Mouse (Mus musculus) G1E (cell line): ENCODE results near the gene Nebl. TPM values are rescaled to one million over a fixed set of nuclear protein-coding genes. Genes with fewer than 3 reads are reported as not detected.

Source experiments
- ATAC-seq: 2 replicates; pipeline ENCODE4 v1.8.0; 2016; ENCODE audit warnings: mild to moderate bottlenecking; ENCODE audit not compliant: insufficient number of reproducible peaks, poor library complexity, low FRiP score, severe bottlenecking; ENCODE audit errors: extremely low read depth
- DNase-seq: peaks from one replicate; pipeline ENCODE4 v3.0.0; 2012; ENCODE audit warnings: low spot score
- H3K27me3 ChIP-seq: 2 replicates; pipeline ENCODE4 v1.6.1; 2012; ENCODE audit warnings: mild to moderate bottlenecking, low read length, inconsistent platforms; ENCODE audit not compliant: insufficient read depth
- H3K36me3 ChIP-seq: replicated peaks from 2 replicates; pipeline ENCODE3; 2012; ENCODE audit warnings: mild to moderate bottlenecking, inconsistent platforms
- H3K4me1 ChIP-seq: 2 replicates; pipeline ENCODE4 v1.6.1; 2012; ENCODE audit warnings: low read depth, low read length, inconsistent platforms, mixed read lengths; ENCODE audit not compliant: insufficient read depth
- H3K4me3 ChIP-seq: 2 replicates; pipeline ENCODE4 v1.5.1; 2012; ENCODE audit warnings: low read depth, mild to moderate bottlenecking, inconsistent platforms, low read length, moderate library complexity, mixed read lengths
- H3K9me3 ChIP-seq: replicated peaks from 2 replicates; pipeline ENCODE4 v1.6.1; 2012; ENCODE audit warnings: inconsistent platforms
- CTCF ChIP-seq: IDR thresholded peaks from 2 replicates; pipeline ENCODE4 v1.5.1; 2012; ENCODE audit warnings: low read depth, low read length, inconsistent platforms, mixed read lengths
- GATA1 ChIP-seq: IDR thresholded peaks from 2 replicates; pipeline ENCODE4 v1.6.1; 2012; ENCODE audit warnings: borderline replicate concordance, low read length, inconsistent platforms, mixed read lengths
- GATA2 ChIP-seq: IDR thresholded peaks from 2 replicates; pipeline ENCODE4 v1.6.1; 2012; ENCODE audit warnings: low read depth, low read length, inconsistent platforms, borderline replicate concordance
- POLR2AphosphoS5 ChIP-seq: IDR thresholded peaks from 2 replicates; pipeline ENCODE4 v1.6.1; 2012; ENCODE audit warnings: low read depth, low read length, inconsistent platforms; ENCODE audit not compliant: insufficient replicate concordance
- TAL1 ChIP-seq: conservative IDR thresholded peaks from 2 replicates; pipeline ENCODE4 v1.6.1; 2012; ENCODE audit warnings: low read depth, low read length, inconsistent platforms, mixed read lengths
- polyA plus RNA-seq: library from polyadenylated mRNA; stranded (reverse); fragments of >175 nt; gene quantifications from 2 replicates; pipeline ENCODE4 v1.2.3, GENCODE M21; 2012
- total RNA-seq, 2 experiments: library from RNA; stranded (forward) in 1 of 2; stranded (reverse) in 1 of 2; fragments of 200-1000 nt in 1 of 2; fragments of >200 nt in 1 of 2; fragmentation: Nextera tagmentation in 1 of 2; gene quantifications; 2 replicates each; pipeline ENCODE4 v1.2.3; 2014 to 2017

The Nebl gene
- total and polyA plus RNA-seq, 3 experiments = 0.79 to 21.8 (median 6.8) TPM

GRCm38 (mm10) chr2:17671566-17671965 is 59.7 kb downstream of the Nebl start:
- Histone ChIP-seq H3K9me3 (no peaks in the 10 kb centered on the region), H3K4me1 (no peaks in the 10 kb centered on the region), H3K36me3 (no peaks in the 10 kb centered on the region), H3K27me3 (no peaks in the 10 kb centered on the region), H3K4me3 (no peak overlapping the region)
- no peak for DNase-seq
- ATAC-seq = no peak
- TF ChIP-seq GATA2 = no peak
- TF ChIP-seq POLR2AphosphoS5 = no peak
- no peak for TF ChIP-seq CTCF
- no peak for TF ChIP-seq GATA1
- no peak for TF ChIP-seq TAL1

- H3K4me1 ChIP-seq = no peaks in the 10 kb centered on the region
- H3K4me3 ChIP-seq = no peak overlapping the region
- no peaks in the 10 kb centered on the region for H3K36me3 ChIP-seq
- H3K27me3 ChIP-seq = no peaks in the 10 kb centered on the region
- TF ChIP-seq GATA2 (no peak), CTCF (no peak), GATA1 (no peak), TAL1 (no peak), POLR2AphosphoS5 (no peak)
- DNase-seq (no peak), ATAC-seq (no peak)
- no peaks in the 10 kb centered on the region for H3K9me3 ChIP-seq
Observed at GRCm38 (mm10) chr2:17669953-17670352, 61.3 kb downstream of the Nebl start.

- no peak overlapping the region for H3K4me3 ChIP-seq
- no peaks in the 10 kb centered on the region for H3K36me3 ChIP-seq
- no peaks in the 10 kb centered on the region for H3K27me3 ChIP-seq
- no peaks in the 10 kb centered on the region for H3K4me1 ChIP-seq
- no peaks in the 10 kb centered on the region for H3K9me3 ChIP-seq
- no peak for DNase-seq
- TF ChIP-seq CTCF = no peak
- no peak for TF ChIP-seq GATA2
- no peak for TF ChIP-seq GATA1
- no peak for TF ChIP-seq TAL1
- no peak for TF ChIP-seq POLR2AphosphoS5
- ATAC-seq = no peak
Observed at GRCm38 (mm10) chr2:17669000-17669399, 62.3 kb downstream of the Nebl start.

- no peaks in the 10 kb centered on the region for H3K4me1 ChIP-seq
- ATAC-seq = no peak
- H3K9me3 ChIP-seq = no peaks in the 10 kb centered on the region
- no peak for DNase-seq
- no peaks in the 10 kb centered on the region for H3K36me3 ChIP-seq
- TF ChIP-seq TAL1 (no peak), CTCF (no peak)
- no peaks in the 10 kb centered on the region for H3K27me3 ChIP-seq
- no peak overlapping the region for H3K4me3 ChIP-seq
Observed at GRCm38 (mm10) chr2:17658176-17658575, 73.1 kb downstream of the Nebl start.

GRCm38 (mm10) chr2:17650147-17650834 is 81.0 kb downstream of the Nebl start:
- Histone ChIP-seq H3K36me3 (no peaks in the 10 kb centered on the region), H3K27me3 (no peaks in the 10 kb centered on the region), H3K4me1 (no peaks in the 10 kb centered on the region), H3K9me3 (no peaks in the 10 kb centered on the region), H3K4me3 (no peak overlapping the region)
- TF ChIP-seq CTCF (no peak), TAL1 (no peak), GATA2 (no peak), POLR2AphosphoS5 (no peak), GATA1 (no peak)
- ATAC-seq (no peak), DNase-seq (no peak)

- no peaks in the 10 kb centered on the region for H3K27me3 ChIP-seq
- TF ChIP-seq CTCF (no peak), GATA2 (no peak), GATA1 (no peak), POLR2AphosphoS5 (no peak), TAL1 (no peak)
- ATAC-seq (no peak), DNase-seq (no peak)
- H3K36me3 ChIP-seq = no peaks in the 10 kb centered on the region
- H3K9me3 ChIP-seq = no peaks in the 10 kb centered on the region
- H3K4me3 ChIP-seq = no peak overlapping the region
- no peaks in the 10 kb centered on the region for H3K4me1 ChIP-seq
Observed at GRCm38 (mm10) chr2:17649728-17650127, 81.5 kb downstream of the Nebl start.
